Mouse (Mus musculus): ENCODE data around the gene Pzp. TPM values are rescaled to one million over a fixed set of nuclear protein-coding genes. Genes with fewer than 3 reads are reported as not detected.

The Pzp gene
- under 1 TPM; 0.37 to 0.70 TPM for polyA plus RNA-seq (2017; shearing (Covaris generic))

DNA sequence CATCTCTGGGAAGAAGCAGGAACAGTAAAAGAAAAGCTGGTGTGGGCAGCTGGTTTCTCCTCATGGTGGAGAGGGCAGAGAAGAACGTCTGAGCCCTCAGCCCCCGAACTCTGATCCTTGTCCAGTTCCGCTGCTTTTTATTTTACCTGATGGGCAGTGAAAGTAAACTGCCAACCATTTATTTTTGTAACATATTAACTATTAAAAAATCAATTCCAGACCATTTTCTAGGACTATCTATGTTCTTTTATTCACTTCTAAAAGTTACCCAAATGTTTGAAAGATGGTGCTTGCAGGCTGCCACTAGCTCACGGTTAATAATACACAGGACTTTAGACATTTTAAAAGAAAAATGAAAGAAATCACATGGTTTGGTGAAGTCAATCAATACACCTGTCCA, at the start of gene Pzp:
Pzp (minus strand) TSS at position 120 of the 400 bp plus-strand sequence.

DNA sequence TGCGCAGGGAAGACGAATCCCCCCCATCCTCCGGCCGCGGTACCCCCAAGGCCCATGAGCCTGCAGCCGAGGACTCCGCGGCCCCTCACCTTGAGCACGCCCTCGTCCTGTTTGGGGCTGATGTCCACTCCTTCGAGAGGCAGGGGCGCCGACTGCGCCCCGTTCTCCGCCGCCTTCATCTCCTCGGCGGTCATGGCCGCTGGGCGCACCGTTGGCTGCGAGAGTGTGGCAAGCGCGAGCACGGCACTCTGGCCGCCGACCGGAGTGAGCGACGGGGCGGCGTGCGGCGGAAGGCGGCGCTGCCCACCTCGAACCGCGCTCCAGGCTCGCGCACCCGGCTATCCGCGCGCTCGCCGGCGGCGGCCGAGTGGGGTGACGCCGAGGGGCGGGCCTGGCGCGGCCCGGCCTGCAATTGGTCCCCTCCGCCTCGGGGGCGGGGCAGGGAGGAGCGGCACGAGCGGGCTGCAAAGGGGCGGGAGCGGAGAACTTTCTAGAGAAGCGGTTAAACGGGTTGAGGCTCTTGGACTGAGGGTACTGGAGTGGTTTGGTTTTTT, 88.1 kb downstream of the Pzp start, which contains the start of gene Fkbp4:
Fkbp4 (minus strand) TSS at position 361 of the 554 bp plus-strand sequence.

Other genes with a start within 250 kb of the Pzp start
- gene Tead4, start 225.9 kb downstream of the Pzp start, polyA plus RNA-seq (2017; shearing (Covaris generic)): under 1 TPM in 1 of 2 experiments, not detected in 1; 0.43 TPM
- gene Tulp3, start 170.9 kb downstream of the Pzp start, polyA plus RNA-seq (2017; shearing (Covaris generic)): 1 to 10 TPM; 1.9 to 3.0 TPM
- 10 to 100 TPM; 42.4 to 48.2 TPM for gene Rhno1, start 163.8 kb downstream of the Pzp start, polyA plus RNA-seq (2017; shearing (Covaris generic))
- 1 to 10 TPM; 3.2 to 3.4 TPM for gene Foxm1, start 163.8 kb downstream of the Pzp start, polyA plus RNA-seq (2017; shearing (Covaris generic))
- gene Tex52, start 151.3 kb downstream of the Pzp start, polyA plus RNA-seq (2017; shearing (Covaris generic)): under 1 TPM in 1 of 2 experiments, not detected in 1; 0.27 TPM
- not detected for gene Gm44596, start 151.2 kb downstream of the Pzp start, polyA plus RNA-seq (2017; shearing (Covaris generic))
- gene Nrip2, start 127.4 kb downstream of the Pzp start, polyA plus RNA-seq (2017; shearing (Covaris generic)): 1 to 10 TPM; 1.1 to 2.8 TPM
- gene Itfg2, start 101.8 kb downstream of the Pzp start, polyA plus RNA-seq (2017; shearing (Covaris generic)): 10 to 100 TPM; 28.4 to 36.8 TPM
- gene Fkbp4, start 88.0 kb downstream of the Pzp start, polyA plus RNA-seq (2017; shearing (Covaris generic)): 100 to 1,000 TPM; 150 to 196 TPM
- gene A2ml1, start 54.9 kb upstream of the Pzp start, polyA plus RNA-seq (2017; shearing (Covaris generic)): 1 to 10 TPM in 1 of 2 experiments, under 1 TPM in 1; 0.39 to 2.5 TPM
- under 1 TPM in 1 of 2 experiments, not detected in 1; 0.49 TPM for gene Klrb1a, start 96.8 kb upstream of the Pzp start, polyA plus RNA-seq (2017; shearing (Covaris generic))
- under 1 TPM in 1 of 2 experiments, not detected in 1; 0.49 TPM for gene Clec2h, start 135.7 kb upstream of the Pzp start, polyA plus RNA-seq (2017; shearing (Covaris generic))
- gene Klrb1, start 196.3 kb upstream of the Pzp start, polyA plus RNA-seq (2017; shearing (Covaris generic)): under 1 TPM; 0.42 to 0.44 TPM

Data from inflammation-experienced regulatory T-cells (primary cell).